Mouse (Mus musculus): ENCODE measurements around the gene Glp2r. TPM values are rescaled to one million over a fixed set of nuclear protein-coding genes. Genes with fewer than 3 reads are reported as not detected.

Gene Glp2r
- polyA plus RNA-seq, 1 experiment, result not detected

DNA sequence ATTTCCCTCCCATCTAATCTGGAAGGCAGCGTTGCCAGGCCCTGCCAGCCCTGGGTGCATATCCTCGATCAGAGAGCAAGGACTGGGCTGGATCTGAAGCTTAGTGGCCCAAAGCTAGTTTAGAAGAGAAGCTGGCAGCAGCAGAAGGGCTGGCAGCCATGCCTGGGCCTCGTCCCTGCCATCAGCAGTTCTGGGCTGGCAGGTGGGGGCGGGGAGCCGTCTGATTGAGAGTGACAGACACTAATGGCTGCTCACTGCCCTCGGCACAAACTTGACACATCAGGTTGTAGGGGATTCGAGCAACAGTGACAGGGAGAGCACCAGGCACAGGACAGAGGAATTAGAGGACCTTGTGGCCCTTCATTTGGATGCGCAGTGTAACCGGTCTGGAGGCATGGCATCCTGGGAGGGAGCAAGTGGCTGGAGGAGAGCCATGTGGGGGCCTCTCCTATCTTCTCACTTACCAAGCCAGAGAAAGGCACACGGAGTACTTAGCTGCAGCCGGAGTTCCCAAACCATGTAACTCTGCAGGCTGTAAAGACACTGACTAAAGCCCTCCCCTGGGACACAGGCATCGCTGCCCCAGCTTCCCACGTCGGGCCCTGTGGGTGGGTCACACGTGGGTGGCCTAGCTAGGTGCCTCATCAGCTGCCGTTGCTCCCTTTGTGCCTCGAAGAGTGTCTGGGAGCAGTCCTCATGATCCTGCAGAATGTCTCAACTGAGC lies 115.6 kb downstream of the Glp2r start:
- Histone ChIP-seq H3K4me1 (ENCODE audit: control insufficient read depth, insufficient read depth, low read length) (peaks cover 12% of the 10 kb centered on the region), H3K27ac (ENCODE audit: insufficient read depth, low read depth, low read length) (no peak overlapping the region), H3K4me3 (ENCODE audit: insufficient read depth, low read length) (no peak overlapping the region)
- TF ChIP-seq CTCF (IDR thresholded peaks at IDR 0.05; ENCODE audit: low read depth, low read length) (no peak), POLR2A (IDR thresholded peaks at IDR 0.05; ENCODE audit: borderline replicate concordance, low read depth, low read length) (no peak)

DNA sequence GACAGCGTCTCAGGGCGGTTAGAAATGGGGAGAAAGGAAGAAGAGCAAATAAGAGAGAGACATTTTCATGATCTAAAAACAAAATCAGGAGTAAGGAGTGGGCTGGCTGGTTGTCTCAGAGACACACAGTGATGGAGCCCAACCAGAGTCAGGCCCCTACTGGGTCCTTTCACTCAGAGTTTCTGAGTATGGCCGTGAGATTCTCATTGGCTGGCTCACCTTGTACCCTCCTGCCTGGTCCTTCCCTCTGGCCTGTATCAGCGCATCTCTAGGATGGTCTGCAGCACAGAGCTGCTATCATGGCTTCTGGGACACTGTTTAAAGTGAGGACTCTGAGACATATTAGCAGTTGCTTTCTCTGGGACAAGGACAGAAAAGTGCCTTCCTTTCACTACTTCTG lies 116.4 kb downstream of the Glp2r start:
- TF ChIP-seq CTCF (IDR thresholded peaks at IDR 0.05; ENCODE audit: low read depth, low read length) (no peak), POLR2A (IDR thresholded peaks at IDR 0.05; ENCODE audit: borderline replicate concordance, low read depth, low read length) (no peak)
- Histone ChIP-seq H3K27ac (ENCODE audit: insufficient read depth, low read depth, low read length) (no peak overlapping the region), H3K4me3 (ENCODE audit: insufficient read depth, low read length) (no peak overlapping the region), H3K4me1 (ENCODE audit: control insufficient read depth, insufficient read depth, low read length) (peaks cover 17% of the 10 kb centered on the region)

DNA sequence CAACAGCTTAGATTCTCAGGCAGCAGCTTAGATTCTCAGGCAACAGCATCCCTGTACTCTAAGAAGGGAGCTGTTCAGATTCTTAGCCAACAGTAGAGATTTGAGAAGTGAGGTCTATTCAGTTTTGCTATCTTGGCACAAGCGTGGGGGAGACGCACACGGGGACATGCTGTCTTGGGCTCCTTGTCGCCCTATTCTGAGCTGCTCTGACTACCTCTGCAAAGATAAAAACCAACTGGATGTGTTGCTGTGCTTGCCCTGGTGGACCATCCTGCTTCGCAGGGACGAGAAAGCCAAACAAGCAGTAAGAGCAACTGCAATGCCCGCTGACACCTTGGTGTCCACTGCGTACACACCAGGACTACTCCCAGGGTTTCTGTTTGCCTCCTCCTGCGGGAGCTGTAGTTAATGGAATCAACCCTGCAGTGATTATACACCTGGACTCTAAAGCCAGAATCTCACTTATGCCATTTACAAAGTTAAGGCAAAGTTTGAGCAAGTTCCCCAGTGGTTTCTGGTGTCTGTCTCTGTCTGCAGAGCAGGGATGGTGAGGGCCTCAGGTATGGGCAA lies 117.3 kb downstream of the Glp2r start:
- no peak overlapping the region for H3K4me3 ChIP-seq (ENCODE audit: insufficient read depth, low read length)
- TF ChIP-seq POLR2A (IDR thresholded peaks at IDR 0.05; ENCODE audit: borderline replicate concordance, low read depth, low read length) (no peak), CTCF (IDR thresholded peaks at IDR 0.05; ENCODE audit: low read depth, low read length) (no peak)
- no peak overlapping the region for H3K27ac ChIP-seq (ENCODE audit: insufficient read depth, low read depth, low read length)
- peaks cover 18% of the 10 kb centered on the region for H3K4me1 ChIP-seq (ENCODE audit: control insufficient read depth, insufficient read depth, low read length)

DNA sequence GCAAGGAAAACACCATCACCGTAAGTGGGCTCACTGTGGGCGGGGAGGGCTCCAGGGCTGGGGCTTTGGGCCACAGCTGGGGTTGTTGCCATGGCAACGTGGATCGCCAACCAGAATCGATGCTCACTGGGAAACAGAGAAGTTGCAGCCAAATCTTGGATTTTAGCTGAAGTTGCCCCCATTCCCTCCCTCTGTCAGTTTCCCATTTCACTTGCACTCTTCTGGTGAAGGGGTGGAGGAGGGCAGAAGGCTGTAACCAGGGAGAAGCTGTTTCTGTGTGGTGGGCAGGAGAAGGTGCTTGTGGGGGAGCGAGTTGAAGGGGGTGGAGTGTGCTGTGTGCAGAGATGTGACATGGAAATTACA lies 118.1 kb downstream of the Glp2r start:
- Histone ChIP-seq H3K4me1 (ENCODE audit: control insufficient read depth, insufficient read depth, low read length) (peaks cover 18% of the 10 kb centered on the region), H3K4me3 (ENCODE audit: insufficient read depth, low read length) (no peak overlapping the region), H3K27ac (ENCODE audit: insufficient read depth, low read depth, low read length) (no peak overlapping the region)
- TF ChIP-seq CTCF (IDR thresholded peaks at IDR 0.05; ENCODE audit: low read depth, low read length) (no peak), POLR2A (IDR thresholded peaks at IDR 0.05; ENCODE audit: borderline replicate concordance, low read depth, low read length) (no peak)

DNA sequence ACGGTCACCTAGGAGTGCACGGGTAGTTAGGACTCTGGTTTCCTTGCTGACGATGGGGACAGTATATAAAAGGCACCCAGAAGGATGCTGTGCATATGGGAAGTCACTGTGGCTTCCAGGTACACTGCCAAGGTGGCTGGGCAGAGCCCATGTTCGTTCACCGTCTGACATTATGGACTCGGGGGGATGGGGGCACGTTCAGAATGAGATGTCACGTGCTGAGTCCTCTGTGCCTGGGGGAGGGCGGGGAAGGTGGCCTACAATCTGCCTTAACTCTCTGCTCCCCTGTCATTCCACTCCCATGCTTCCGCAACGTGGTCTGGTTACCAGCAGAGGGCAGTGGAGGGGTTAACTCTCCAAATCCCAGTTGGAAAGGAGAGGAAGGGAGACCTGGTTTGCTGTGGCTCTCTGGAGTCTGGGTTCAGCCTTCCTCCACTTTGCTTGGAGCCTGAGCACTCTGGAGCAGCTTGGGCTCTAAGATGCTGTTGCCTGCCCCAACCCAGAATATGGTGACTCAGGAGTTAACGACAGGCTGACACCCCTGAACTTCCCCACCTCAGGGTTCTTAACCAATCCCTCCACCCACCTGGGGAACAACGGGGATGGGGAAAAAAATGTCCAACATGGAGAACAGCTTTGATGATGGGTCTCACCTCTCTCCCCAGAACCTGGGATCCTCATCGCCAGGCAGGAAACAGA lies 118.6 kb downstream of the Glp2r start:
- H3K4me3 ChIP-seq (ENCODE audit: insufficient read depth, low read length), result no peak overlapping the region
- peaks cover 18% of the 10 kb centered on the region for H3K4me1 ChIP-seq (ENCODE audit: control insufficient read depth, insufficient read depth, low read length)
- TF ChIP-seq POLR2A (IDR thresholded peaks at IDR 0.05; ENCODE audit: borderline replicate concordance, low read depth, low read length) (no peak), CTCF (IDR thresholded peaks at IDR 0.05; ENCODE audit: low read depth, low read length) (peak; percentile 39; the same call in 1 of the 2 replicates)
- H3K27ac ChIP-seq (ENCODE audit: insufficient read depth, low read depth, low read length), result no peak overlapping the region

DNA sequence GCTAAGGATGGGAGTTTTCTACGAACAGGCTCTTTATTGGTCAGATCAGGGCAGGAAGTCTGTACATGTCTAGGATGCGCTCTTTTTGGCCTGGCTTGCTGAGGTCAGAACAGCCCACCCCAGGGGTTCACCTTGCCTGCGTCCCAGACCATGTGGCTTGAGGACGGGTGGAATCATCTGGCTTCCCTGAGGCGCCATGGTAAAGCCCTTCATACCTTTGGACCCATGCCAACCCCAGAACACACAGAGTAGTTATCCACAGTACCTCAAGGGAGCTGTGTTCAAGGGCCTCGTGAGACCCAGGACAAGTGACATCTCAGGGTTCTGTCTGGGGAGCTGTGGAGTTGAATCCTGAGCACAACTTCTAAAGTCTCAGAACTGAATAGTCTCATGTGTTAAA lies 119.2 kb downstream of the Glp2r start:
- peaks cover 13% of the 10 kb centered on the region for H3K4me1 ChIP-seq (ENCODE audit: control insufficient read depth, insufficient read depth, low read length)
- TF ChIP-seq POLR2A (IDR thresholded peaks at IDR 0.05; ENCODE audit: borderline replicate concordance, low read depth, low read length) (no peak), CTCF (IDR thresholded peaks at IDR 0.05; ENCODE audit: low read depth, low read length) (no peak)
- H3K4me3 ChIP-seq (ENCODE audit: insufficient read depth, low read length), result no peak overlapping the region
- no peak overlapping the region for H3K27ac ChIP-seq (ENCODE audit: insufficient read depth, low read depth, low read length)

DNA sequence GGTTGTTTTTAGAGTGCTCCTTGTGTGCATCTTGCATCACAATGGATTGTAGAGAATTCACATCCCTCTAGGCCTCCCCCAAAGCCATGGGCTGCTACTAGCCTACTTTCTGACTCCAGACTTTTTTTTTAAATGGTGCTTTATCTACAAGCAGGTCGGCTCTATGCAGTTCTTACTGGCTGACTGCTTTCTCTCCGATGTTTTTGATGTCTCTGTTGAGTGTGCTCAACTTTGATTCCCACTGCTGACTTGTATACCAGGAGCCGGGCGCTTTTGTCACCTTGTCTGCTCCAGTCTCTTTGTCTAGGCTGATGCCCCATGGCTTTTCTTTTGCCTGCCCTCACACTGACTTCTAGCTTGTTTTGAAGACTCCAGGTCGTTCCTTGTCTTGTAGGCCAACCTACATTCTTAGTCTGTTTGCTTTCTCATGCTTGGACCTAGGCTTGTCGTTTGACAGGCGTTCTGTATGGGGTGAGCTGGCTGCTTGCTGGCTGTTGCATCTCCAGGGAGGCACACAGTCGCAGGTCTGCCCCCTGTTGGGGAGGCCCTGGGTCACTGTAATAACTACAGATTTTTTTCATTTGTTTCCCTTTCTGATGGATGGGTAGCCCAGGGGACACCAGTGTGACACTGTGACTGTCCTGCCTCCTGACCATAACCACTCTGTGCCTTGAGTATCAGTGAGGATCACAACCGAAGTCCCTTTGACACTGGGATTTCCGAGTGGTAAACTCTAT lies 120.8 kb downstream of the Glp2r start:
- TF ChIP-seq CTCF (IDR thresholded peaks at IDR 0.05; ENCODE audit: low read depth, low read length) (peak; percentile 34; the same call in 1 of the 2 replicates), POLR2A (IDR thresholded peaks at IDR 0.05; ENCODE audit: borderline replicate concordance, low read depth, low read length) (no peak)
- no peak overlapping the region for H3K27ac ChIP-seq (ENCODE audit: insufficient read depth, low read depth, low read length)
- peaks cover 7% of the 10 kb centered on the region for H3K4me1 ChIP-seq (ENCODE audit: control insufficient read depth, insufficient read depth, low read length)
- no peak overlapping the region for H3K4me3 ChIP-seq (ENCODE audit: insufficient read depth, low read length)

DNA sequence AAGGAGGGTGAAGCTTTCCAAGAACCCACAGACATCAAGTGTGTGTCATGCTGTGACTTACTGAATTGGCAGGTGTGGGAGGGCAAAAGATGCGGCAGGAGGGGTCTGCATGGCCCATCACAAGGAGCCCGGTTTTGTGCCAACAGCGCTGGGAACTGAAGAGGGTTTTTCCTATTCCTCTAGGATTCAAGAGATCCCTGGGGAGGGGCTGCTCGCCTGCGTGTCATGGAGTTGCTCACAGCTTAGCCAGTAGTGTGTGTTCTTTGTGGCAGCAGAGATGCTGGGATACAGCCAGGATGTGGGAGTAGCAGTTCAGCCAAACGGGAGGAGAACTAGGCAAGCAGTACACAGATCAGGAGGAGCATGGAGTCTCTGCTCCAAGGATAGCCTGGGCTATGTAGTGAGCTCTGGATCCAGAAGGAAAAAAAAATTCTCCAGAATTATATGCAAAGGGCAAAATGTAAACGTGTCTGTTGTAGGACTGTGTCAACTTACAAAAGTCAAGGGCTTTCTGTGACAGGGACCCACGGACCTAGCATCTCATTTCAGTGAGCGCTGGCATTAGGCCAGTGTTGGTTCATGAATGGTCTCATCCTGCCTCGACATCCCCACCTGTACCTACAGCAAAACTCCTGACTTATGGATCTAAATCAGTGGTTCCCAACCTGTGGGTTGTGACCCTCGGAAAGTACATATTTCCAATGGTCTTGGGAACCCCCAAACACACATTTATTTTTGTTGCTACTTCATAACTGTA lies 122.1 kb downstream of the Glp2r start:
- H3K4me3 ChIP-seq (ENCODE audit: insufficient read depth, low read length), result no peak overlapping the region
- H3K4me1 ChIP-seq (ENCODE audit: control insufficient read depth, insufficient read depth, low read length), result peaks cover 7% of the 10 kb centered on the region
- H3K27ac ChIP-seq (ENCODE audit: insufficient read depth, low read depth, low read length), result no peak overlapping the region
- no peak for TF ChIP-seq POLR2A (IDR thresholded peaks at IDR 0.05; ENCODE audit: borderline replicate concordance, low read depth, low read length)
- TF ChIP-seq CTCF (IDR thresholded peaks at IDR 0.05; ENCODE audit: low read depth, low read length), result no peak

DNA sequence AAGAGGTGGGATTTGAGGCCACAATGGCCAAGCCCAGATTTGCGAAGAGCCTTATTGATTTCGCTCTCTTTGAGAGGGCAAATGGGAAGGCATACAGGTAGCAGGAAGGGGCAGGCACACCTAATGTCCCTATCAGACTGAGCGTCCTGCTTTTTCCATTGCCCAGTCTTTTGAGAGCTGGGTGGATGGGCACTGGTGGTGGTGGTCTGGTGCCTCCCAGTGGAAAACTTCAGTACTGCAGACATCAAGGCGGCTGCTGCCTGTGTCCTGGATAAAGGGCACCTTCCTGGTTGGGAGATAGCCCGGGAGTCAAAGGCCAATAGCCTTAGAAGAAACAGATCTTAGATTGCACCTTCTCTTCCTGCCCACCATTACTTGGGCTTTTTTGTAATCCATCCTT lies 123.2 kb downstream of the Glp2r start:
- Histone ChIP-seq H3K4me3 (ENCODE audit: insufficient read depth, low read length) (no peak overlapping the region), H3K27ac (ENCODE audit: insufficient read depth, low read depth, low read length) (no peak overlapping the region), H3K4me1 (ENCODE audit: control insufficient read depth, insufficient read depth, low read length) (peaks cover 7% of the 10 kb centered on the region)
- TF ChIP-seq CTCF (IDR thresholded peaks at IDR 0.05; ENCODE audit: low read depth, low read length), result peak; percentile 70
- TF ChIP-seq POLR2A (IDR thresholded peaks at IDR 0.05; ENCODE audit: borderline replicate concordance, low read depth, low read length), result no peak
